Mouse (Mus musculus): ENCODE measurements around the gene Kbtbd2.

The Kbtbd2 gene

GRCm38 (mm10) chr6:56797311-56798151 lies at the start of gene Kbtbd2:
TSS of gene Kbtbd2 (minus strand) at chr6:56797813.
- peak; percentile 96 for DNase-seq (ENCODE audit: low read depth)

- no peak for DNase-seq (ENCODE audit: low read depth)
Observed at GRCm38 (mm10) chr6:56844365-56844764, 46.8 kb upstream of the Kbtbd2 start.

- no peak for DNase-seq (ENCODE audit: low read depth)
Observed at GRCm38 (mm10) chr6:56843229-56843628, 45.6 kb upstream of the Kbtbd2 start.

DNA sequence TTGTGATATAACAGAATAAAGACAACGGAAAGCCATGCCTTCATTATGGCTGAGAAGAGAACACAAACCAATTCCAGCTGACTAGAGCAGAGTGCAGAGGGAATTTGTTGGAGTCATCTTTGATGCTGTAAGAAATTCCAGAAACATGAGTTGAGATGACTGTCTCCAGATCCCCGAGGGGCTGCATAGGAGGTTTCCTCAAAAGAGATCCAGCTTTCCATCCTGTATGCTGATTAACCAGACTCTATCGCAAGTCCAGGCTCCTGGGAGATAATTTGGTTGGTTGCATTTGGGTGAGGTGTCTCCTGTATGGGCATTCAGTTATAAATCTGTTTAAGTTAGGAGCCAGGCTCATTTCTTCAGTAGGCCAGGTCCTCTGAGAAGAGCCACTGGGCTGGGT lies 40.0 kb upstream of the Kbtbd2 start:
- no peak for DNase-seq (ENCODE audit: low read depth)

- no peak for DNase-seq (ENCODE audit: low read depth)
Observed at GRCm38 (mm10) chr6:56837166-56837565, 39.6 kb upstream of the Kbtbd2 start.

- no peak for DNase-seq (ENCODE audit: low read depth)
Observed at GRCm38 (mm10) chr6:56835532-56835931, 37.9 kb upstream of the Kbtbd2 start.

DNA sequence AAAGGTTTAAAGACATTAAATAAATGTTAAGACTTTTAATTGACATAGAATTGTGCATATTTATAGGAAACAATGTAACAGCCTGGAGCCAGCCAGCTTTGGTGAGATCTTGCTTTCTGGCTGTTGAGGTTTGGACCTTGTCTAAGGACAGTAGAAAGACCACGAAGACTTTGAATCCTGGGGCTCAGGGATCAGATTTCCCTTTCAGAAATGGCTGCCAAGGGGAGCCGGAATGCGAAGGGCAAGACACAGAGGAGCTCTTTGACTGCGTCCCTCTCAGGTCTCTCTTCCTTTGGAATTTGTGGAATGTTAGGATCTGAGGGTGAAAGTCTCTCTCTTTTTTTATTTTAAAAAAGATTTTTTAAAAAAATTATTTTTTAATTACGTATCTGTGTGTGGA lies 37.2 kb upstream of the Kbtbd2 start:
- no peak for DNase-seq (ENCODE audit: low read depth)

- DNase-seq (ENCODE audit: low read depth), result no peak
Observed at GRCm38 (mm10) chr6:56832830-56833229, 35.2 kb upstream of the Kbtbd2 start.

DNA sequence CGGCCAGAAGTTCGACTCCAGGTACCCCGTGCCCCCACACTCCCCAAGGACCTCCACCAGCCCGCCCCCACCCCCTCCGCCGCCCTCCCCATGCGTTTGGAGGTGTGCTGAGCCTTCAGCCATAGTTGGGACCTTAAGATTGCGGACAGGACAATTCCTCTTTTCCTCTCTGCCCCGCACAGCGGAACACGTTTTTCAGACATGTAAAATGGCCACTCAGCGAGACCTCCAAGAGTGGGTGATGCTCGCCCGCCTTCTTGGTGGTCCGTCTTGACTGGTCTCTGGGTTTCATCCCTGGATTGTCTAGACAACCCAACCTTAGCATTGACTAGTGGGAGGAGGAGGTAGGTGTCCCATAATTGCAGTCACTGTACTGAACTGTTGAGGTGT lies 34.8 kb upstream of the Kbtbd2 start:
- no peak for DNase-seq (ENCODE audit: low read depth)

GRCm38 (mm10) chr6:56831697-56832406 lies 34.2 kb upstream of the Kbtbd2 start, which contains the start of gene Fkbp9:
TSS of gene Fkbp9 (plus strand) at chr6:56832059.
- no peak for DNase-seq (ENCODE audit: low read depth)

- no peak for DNase-seq (ENCODE audit: low read depth)
Observed at GRCm38 (mm10) chr6:56825657-56826056, 28.0 kb upstream of the Kbtbd2 start.

DNA sequence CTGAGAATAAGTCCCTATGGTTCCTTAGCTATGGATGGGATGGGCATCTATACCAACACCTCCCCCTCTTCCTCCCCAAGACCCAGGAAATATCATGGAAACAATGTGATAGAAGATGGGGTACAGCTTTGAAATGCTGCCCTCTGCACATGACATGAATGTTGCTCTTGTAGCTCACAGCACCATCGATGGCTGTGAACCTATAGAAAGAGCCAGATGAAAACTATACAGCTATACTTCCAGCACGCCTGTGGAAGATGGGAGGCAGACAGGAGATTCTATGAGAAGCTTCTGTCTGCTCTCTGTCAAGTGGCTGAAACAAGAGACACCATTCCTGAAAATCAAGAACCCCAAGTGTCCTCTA lies 21.5 kb upstream of the Kbtbd2 start:
- DNase-seq (ENCODE audit: low read depth), result no peak

DNA sequence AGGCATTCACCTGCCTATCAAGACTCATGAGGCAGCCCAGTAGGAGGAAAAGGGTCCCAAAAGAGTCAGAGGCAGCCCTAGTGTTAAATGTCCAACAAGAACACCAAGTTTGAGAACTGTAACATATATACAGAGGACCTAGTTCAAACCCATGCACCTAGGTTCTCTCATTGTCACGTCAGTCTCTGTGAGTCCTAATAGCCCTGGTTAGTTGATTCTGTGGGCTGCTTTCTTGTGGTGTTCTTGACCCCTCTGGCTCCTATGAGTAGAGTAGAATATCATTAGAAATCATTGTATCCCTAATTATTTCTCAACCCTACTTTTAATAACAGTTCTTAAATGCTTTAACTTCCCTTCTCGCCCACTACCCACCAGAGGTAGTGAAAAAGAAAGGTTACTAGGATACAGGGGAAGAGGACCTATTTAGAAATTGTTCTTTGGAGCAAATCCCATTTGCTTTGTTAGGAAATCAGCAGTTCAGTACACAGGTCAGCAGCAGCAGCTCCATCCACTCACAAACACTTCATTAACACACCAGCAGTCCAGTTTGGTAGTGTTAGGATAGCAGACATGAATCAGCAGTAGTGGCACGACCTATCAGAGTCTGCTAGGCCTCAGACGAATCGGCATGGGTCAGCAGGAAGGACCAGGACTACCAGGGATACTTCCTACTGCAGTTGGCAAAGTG lies 21.0 kb upstream of the Kbtbd2 start:
- no peak for DNase-seq (ENCODE audit: low read depth)

GRCm38 (mm10) chr6:56813332-56813731 lies 15.7 kb upstream of the Kbtbd2 start:
- no peak for DNase-seq (ENCODE audit: low read depth)

GRCm38 (mm10) chr6:56808656-56809055 lies 11.0 kb upstream of the Kbtbd2 start:
- DNase-seq (ENCODE audit: low read depth), result peak; percentile 82

GRCm38 (mm10) chr6:56806195-56806594 lies 8.6 kb upstream of the Kbtbd2 start:
- no peak for DNase-seq (ENCODE audit: low read depth)

- no peak for DNase-seq (ENCODE audit: low read depth)
Observed at GRCm38 (mm10) chr6:56805026-56805425, 7.4 kb upstream of the Kbtbd2 start.

DNA sequence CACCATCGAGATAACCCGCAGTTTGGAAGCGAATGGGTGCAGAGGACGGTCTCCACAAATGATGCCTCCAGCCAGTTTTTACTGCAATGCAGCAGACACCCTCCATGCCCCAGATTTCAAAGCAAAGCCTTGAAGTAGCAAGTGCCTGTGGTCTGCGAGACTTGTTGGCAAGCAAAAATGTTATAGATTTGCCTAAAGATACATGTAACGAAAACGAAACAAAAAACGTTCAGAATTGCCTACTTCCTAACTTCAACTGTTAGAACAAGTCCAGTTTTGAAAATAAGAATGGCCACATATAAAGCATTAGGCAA lies 496 bp upstream of the Kbtbd2 start:
- DNase-seq (ENCODE audit: low read depth), result peak; percentile 81

DNA sequence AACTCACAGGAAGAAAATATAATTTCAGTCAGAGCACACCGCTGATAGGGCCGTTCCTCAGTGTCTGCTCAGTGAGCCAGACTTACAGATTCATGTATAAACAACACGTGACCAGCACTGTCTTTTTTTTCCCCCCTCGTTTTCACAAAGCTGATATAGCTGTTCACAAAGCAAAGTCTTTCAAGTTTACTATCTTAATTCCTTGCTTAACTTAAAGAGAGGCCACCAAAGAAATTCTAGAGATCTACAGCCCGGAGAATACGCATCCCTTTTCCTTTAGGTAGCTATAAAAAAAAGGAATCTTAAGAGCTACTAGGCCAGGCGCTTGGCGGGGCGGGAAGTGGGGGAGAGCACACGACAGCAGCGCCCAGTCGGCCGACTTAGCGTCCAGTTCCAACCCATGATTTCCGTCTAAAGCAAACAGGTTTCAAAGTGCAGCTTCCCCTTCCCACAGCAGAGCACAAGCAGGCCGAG lies 908 bp downstream of the Kbtbd2 start:
- DNase-seq (ENCODE audit: low read depth), result peak; percentile 75

- DNase-seq (ENCODE audit: low read depth), result no peak
Observed at GRCm38 (mm10) chr6:56796232-56796631, 1.4 kb downstream of the Kbtbd2 start.

DNA sequence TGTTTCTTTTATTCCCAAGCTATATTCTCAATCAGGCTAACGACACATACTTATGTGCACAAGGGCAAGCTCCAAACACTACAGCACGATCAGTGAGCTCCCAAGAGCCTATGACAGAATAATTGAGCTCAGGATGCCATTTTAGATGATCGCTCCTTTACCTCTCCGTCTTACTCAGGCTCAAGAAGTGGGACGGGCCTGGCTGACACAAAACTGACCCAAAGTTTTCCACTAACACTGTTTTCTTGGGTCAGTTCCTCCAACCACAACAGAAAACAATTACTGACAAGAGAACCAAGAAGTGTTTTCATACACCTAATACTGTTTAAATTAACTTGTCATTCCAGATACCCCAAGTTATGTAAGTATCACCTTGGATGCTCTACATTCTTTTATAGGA lies 2.8 kb downstream of the Kbtbd2 start:
- peak; percentile 23 for DNase-seq (ENCODE audit: low read depth)

- DNase-seq (ENCODE audit: low read depth), result no peak
Observed at GRCm38 (mm10) chr6:56789336-56789735, 8.3 kb downstream of the Kbtbd2 start.

GRCm38 (mm10) chr6:56787668-56788067 lies 9.9 kb downstream of the Kbtbd2 start:
- DNase-seq (ENCODE audit: low read depth), result no peak

Measured in induced T-regulatory cell, adult 2 months (primary cell).